Mouse (Mus musculus) cerebellum, adult 2 months (tissue): ENCODE results near the gene Rnf43.

ENCODE experiments used
- CTCF ChIP-seq: fragments of 200-500 bp; IDR thresholded peaks from 2 replicates; pipeline ENCODE4 v1.5.1; 2011; ENCODE audit warnings: low read depth, mild to moderate bottlenecking, control low read depth, low read length, moderate library complexity, borderline replicate concordance; ENCODE audit not compliant: insufficient read depth
- POLR2A ChIP-seq: fragments of 200-500 bp; IDR thresholded peaks from 2 replicates; pipeline ENCODE4 v1.6.1; 2011; ENCODE audit warnings: low read length, control low read depth, borderline replicate concordance; ENCODE audit not compliant: insufficient read depth

DNA sequence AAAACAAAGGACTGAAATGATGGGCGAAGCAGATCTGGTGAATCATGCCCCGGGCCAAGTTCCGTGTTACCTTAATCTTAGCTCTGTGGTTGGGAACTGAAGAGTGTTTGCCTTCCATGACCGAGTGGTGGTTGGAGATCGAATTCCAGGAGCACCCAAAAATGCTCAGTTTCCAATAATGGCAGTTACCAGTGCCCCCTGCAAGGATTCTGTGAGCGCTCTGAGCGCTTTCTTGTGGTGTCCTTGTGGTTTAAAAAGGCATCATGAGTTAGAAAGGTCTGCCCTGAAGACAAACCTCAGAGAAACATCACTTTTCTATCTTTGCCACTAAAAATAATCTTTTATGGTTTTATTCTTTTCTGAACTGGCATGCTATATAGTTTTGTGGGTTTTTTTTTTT is 16.5 kb downstream of the Rnf43 start:
- TF ChIP-seq POLR2A (no peak), CTCF (no peak)
